Mouse (Mus musculus): Measurements from ENCODE around the gene Cdkl3.

Gene Cdkl3

GRCm38 (mm10) chr11:52075794-52076633 lies 72.0 kb downstream of the Cdkl3 start:
- no peak for DNase-seq (ENCODE audit: extremely low read depth, insufficient read length, low spot score)

- DNase-seq (ENCODE audit: extremely low read depth, insufficient read length, low spot score) = no peak
These were observed 72.8 kb downstream of the Cdkl3 start for GRCm38 (mm10) chr11:52076742-52077352.

GRCm38 (mm10) chr11:52077939-52078338 lies 73.9 kb downstream of the Cdkl3 start:
- peak; percentile 76 for DNase-seq (ENCODE audit: extremely low read depth, insufficient read length, low spot score)

GRCm38 (mm10) chr11:52079978-52080377 lies 76.0 kb downstream of the Cdkl3 start:
- DNase-seq (ENCODE audit: extremely low read depth, insufficient read length, low spot score) = peak; percentile 85

GRCm38 (mm10) chr11:52080656-52081055 lies 76.6 kb downstream of the Cdkl3 start:
- DNase-seq (ENCODE audit: extremely low read depth, insufficient read length, low spot score) = no peak

- no peak for DNase-seq (ENCODE audit: extremely low read depth, insufficient read length, low spot score)
These were observed 81.8 kb downstream of the Cdkl3 start for GRCm38 (mm10) chr11:52085857-52086203.

GRCm38 (mm10) chr11:52086204-52086864 lies 82.3 kb downstream of the Cdkl3 start:
- no peak for DNase-seq (ENCODE audit: extremely low read depth, insufficient read length, low spot score)

GRCm38 (mm10) chr11:52089291-52089690 lies 85.3 kb downstream of the Cdkl3 start:
- no peak for DNase-seq (ENCODE audit: extremely low read depth, insufficient read length, low spot score)

- no peak for DNase-seq (ENCODE audit: extremely low read depth, insufficient read length, low spot score)
These were observed 87.2 kb downstream of the Cdkl3 start for GRCm38 (mm10) chr11:52091261-52091660.

GRCm38 (mm10) chr11:52094568-52094967 lies 90.5 kb downstream of the Cdkl3 start:
- DNase-seq (ENCODE audit: extremely low read depth, insufficient read length, low spot score) = no peak

- no peak for DNase-seq (ENCODE audit: extremely low read depth, insufficient read length, low spot score)
These were observed 93.0 kb downstream of the Cdkl3 start for GRCm38 (mm10) chr11:52097016-52097415.

GRCm38 (mm10) chr11:52097596-52097995 lies 93.6 kb downstream of the Cdkl3 start:
- DNase-seq (ENCODE audit: extremely low read depth, insufficient read length, low spot score) = no peak

- DNase-seq (ENCODE audit: extremely low read depth, insufficient read length, low spot score) = peak; percentile 100
These were observed 94.5 kb downstream of the Cdkl3 start, which contains the start of gene Ppp2ca for GRCm38 (mm10) chr11:52098398-52098946. Gene Ppp2ca (plus strand): TSS chr11:52098681.

GRCm38 (mm10) chr11:52099031-52099761 lies 95.2 kb downstream of the Cdkl3 start:
- DNase-seq (ENCODE audit: extremely low read depth, insufficient read length, low spot score) = peak; percentile 76

GRCm38 (mm10) chr11:52099771-52100219 lies 95.8 kb downstream of the Cdkl3 start:
- DNase-seq (ENCODE audit: extremely low read depth, insufficient read length, low spot score) = no peak

- DNase-seq (ENCODE audit: extremely low read depth, insufficient read length, low spot score) = no peak
These were observed 99.0 kb downstream of the Cdkl3 start for GRCm38 (mm10) chr11:52102977-52103376.

- DNase-seq (ENCODE audit: extremely low read depth, insufficient read length, low spot score) = no peak
These were observed 101.5 kb downstream of the Cdkl3 start for GRCm38 (mm10) chr11:52105503-52105902.

GRCm38 (mm10) chr11:52106037-52106436 lies 102.0 kb downstream of the Cdkl3 start:
- DNase-seq (ENCODE audit: extremely low read depth, insufficient read length, low spot score) = no peak

GRCm38 (mm10) chr11:52106438-52106837 lies 102.4 kb downstream of the Cdkl3 start:
- no peak for DNase-seq (ENCODE audit: extremely low read depth, insufficient read length, low spot score)

- no peak for DNase-seq (ENCODE audit: extremely low read depth, insufficient read length, low spot score)
These were observed 104.8 kb downstream of the Cdkl3 start for GRCm38 (mm10) chr11:52108796-52109195.
